Mouse (Mus musculus): ENCODE data around the gene Golga4.

GRCm38 (mm10) chr9:118592585-118593249, 86.7 kb downstream of the Golga4 start:
- no peak for TF ChIP-seq CTCF (IDR thresholded peaks at IDR 0.05)
- no peak for TF ChIP-seq EP300 (IDR thresholded peaks at IDR 0.05)

Measured in lung, postnatal 0 days (tissue).